13 mouse cellular contexts compared by ENCODE assay signal in the genomic region with DNA sequence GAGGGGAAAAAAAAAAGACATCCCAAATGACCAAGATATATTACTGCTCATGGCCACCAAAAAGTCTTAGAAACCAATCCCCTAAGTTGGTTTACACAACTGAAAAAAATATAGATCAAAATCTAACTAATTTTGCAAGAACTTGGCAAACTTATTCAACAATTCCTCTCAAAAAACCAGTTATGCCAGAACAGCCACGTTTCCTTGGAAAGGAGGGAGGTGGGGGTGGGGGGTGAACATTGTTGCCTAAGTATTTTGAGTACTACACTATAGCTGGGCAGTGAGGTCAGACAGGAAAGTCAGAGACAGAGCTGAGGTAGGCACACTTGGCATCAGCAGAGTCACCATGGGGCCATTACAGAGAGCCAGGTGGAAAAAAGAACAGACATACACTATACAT. TPM values are rescaled to one million over a fixed set of nuclear protein-coding genes. Genes with fewer than 3 reads are reported as not detected.
"Had no signal": no experiment of that assay in that cellular context is flagged by ENCODE, and none has a peak within 500 bp of the region (broad histone marks: within the 10 kb centered on the region; RNA-seq: fewer than 3 reads in every experiment).

No protein-coding gene starts in this region.

- H3K9ac ChIP-seq: limb, embryonic 15.5 days; liver, embryonic 12.5 days; midbrain, embryonic 13.5 days; stomach, embryonic 15.5 days had no signal

- H3K4me1 ChIP-seq: limb, embryonic 15.5 days; liver, embryonic 12.5 days; midbrain, embryonic 13.5 days; stomach, embryonic 15.5 days had no signal

- DNase-seq: kidney, adult 8-10 months; kidney, postnatal 25 days; layer of hippocampus, adult 9-11 months; layer of hippocampus, postnatal 36 days; right cerebral cortex, postnatal 14 days; thymus, postnatal 4 days had no signal

- H3K4me3 ChIP-seq: limb, embryonic 15.5 days; liver, embryonic 12.5 days; midbrain, embryonic 13.5 days; stomach, embryonic 15.5 days had no signal

- H3K27me3 ChIP-seq: limb, embryonic 15.5 days; liver, embryonic 12.5 days; midbrain, embryonic 13.5 days; stomach, embryonic 15.5 days had no signal

- ATAC-seq: intestine, postnatal 0 days; liver, embryonic 12.5 days; midbrain, embryonic 13.5 days had no signal

- H3K4me2 ChIP-seq: limb, embryonic 15.5 days; liver, embryonic 12.5 days; midbrain, embryonic 13.5 days; stomach, embryonic 15.5 days had no signal

- H3K9me3 ChIP-seq: limb, embryonic 15.5 days; liver, embryonic 12.5 days; midbrain, embryonic 13.5 days; stomach, embryonic 15.5 days had no signal

- H3K27ac ChIP-seq: limb, embryonic 15.5 days; liver, embryonic 12.5 days; midbrain, embryonic 13.5 days; stomach, embryonic 15.5 days had no signal

RNA-seq across cellular contexts. Expression of gene Cplx1, which starts 50.1 kb away (rescaled TPM):
- total RNA-seq: megakaryocyte progenitor cell, adult 5-6 weeks had no signal
- polyA plus RNA-seq: spleen, adult 2 months had no signal
